Mouse (Mus musculus): ENCODE results near the gene Fkbp1b.
"Not testable (repeated sequence)": the region's sequence is repeated elsewhere in the genome, so short reads cannot be mapped to it uniquely, and the experiment has no call there.

Fkbp1b gene

DNA sequence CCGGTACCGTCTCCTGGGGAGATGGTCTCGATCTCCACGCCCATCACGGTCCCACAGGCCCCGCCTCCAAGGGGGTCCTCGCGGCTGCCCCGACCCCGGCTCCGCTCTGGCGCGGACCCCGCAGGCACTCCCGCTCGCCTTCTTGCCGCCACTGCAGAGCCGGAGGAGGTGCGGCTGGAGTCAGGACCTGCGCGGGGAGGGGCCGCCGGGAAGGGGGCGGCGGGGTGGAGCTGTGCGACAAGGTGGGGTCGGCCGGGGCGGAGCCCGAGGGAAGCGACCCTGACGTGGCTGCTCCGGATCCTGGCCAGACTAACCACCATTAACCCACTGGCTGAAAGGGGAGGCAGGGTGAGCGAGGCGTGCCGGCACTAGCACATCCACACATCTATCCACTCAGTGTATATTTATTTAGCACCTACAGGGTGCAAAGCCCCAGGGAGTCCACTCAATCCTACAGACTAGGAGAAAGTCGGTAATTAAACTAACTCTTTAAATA lies at the start of gene Fkbp1b:
Gene Fkbp1b (minus strand): TSS at position 200 of the 496 bp plus-strand sequence.
- in situ Hi-C loops (cut with MboI; ENCODE audit: low pct_unique_long_range_greater_than_20kb in 1 of 2, low sequenced_read_pairs in 2 of 2, unreplicated experiment in 1 of 2) = no loop called here

DNA sequence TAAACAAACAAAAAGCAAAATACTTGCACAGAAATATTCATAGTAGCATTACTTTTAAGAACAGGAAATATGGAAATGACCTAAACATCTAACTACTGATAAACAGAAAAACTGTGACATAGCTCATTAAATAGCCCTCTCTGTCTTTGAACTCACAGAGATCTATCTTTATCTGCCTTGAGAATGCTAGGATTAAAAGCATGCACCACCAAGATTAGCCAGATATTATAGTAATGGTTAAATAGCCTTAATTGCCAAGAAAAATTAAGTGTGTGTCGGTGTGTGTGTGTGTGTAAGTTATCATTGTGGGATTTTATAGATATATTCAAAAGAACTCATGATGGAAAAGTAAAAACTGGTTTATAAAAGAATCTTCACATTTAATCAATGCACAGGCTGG lies 48.5 kb upstream of the Fkbp1b start:
- in situ Hi-C loops (cut with MboI; ENCODE audit: low pct_unique_long_range_greater_than_20kb in 1 of 2, low sequenced_read_pairs in 2 of 2, unreplicated experiment in 1 of 2) = no loop called here

DNA sequence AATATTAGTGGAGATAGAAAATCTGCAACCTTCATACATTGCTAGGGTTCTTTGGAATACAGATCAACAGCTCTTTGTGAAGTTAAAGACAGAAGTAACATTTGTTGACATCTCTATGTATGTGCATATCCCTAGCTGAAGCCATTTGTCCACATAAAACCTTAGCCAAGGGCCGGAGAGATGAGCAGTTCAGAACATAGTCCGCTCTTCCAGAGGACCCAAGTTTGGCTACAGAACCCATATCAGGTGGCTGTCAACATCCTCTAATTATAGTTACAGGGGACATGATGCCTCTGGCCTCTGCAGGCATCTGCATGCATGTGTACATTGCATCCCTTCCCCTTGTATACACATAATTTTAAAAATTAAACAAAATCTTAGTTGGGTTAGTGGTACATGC lies 47.9 kb upstream of the Fkbp1b start:
- in situ Hi-C loops (cut with MboI; ENCODE audit: low pct_unique_long_range_greater_than_20kb in 1 of 2, low sequenced_read_pairs in 2 of 2, unreplicated experiment in 1 of 2) = no loop called here

DNA sequence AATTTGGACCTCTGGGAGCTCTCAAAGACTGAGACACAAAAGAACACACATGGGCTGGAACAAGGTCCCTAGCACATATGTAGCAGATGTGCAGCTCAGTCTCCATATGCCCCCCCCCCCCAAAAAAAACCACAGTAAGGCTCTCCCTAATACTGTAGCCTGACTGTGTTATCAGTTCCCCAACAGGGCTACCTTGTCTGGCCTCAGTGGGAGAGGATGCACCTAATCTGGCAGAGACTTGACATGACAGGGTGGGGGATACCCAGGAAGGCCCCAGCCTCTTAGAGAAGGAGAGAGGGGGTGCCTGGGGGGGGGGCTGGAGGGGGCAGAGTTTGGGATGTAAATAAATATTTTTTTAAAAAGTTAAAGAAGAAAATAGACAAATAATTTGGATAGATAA lies 47.3 kb upstream of the Fkbp1b start:
- in situ Hi-C loops (cut with MboI; ENCODE audit: low pct_unique_long_range_greater_than_20kb in 1 of 2, low sequenced_read_pairs in 2 of 2, unreplicated experiment in 1 of 2) = no loop called here

DNA sequence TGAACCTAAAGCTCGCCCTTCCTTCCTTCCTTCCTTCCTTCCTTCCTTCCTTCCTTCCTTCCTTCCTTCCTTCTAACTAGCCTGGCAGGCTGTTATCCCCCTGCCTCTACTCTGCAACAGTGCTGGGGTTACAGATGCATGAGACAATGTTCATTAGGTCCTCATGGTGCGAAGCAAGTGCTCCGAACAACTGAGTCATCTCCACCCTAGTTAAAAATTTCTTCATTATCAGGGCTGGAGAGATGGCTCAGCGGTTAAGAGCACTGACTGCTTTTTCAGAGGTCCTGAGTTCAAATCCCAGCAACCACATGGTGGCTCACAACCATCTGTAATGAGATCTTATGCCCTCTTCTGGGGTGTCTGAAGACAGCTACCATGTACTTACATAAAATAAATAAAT lies 45.2 kb upstream of the Fkbp1b start:
- in situ Hi-C loops (cut with MboI; ENCODE audit: low pct_unique_long_range_greater_than_20kb in 1 of 2, low sequenced_read_pairs in 2 of 2, unreplicated experiment in 1 of 2) = not testable (repeated sequence)

DNA sequence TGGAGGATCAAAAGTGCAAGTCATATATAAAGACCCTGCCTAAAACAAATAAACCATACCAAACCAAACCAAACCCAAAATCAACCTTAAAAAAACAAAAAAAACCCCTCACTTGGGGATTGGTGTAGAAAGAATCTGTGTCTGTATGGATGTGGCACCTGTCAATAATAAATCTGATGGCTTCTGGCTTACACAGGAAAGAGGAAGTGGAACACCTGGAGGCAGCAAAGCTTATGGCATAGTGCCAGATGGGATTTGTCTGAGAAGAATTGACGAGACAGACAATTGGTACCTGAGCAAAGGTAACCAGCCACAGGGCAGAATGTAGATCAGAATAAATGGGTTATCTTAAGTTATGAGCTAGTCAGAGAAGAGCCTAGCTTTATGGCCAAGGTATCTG lies 43.7 kb upstream of the Fkbp1b start:
- in situ Hi-C loops (cut with MboI; ENCODE audit: low pct_unique_long_range_greater_than_20kb in 1 of 2, low sequenced_read_pairs in 2 of 2, unreplicated experiment in 1 of 2) = no loop called here

DNA sequence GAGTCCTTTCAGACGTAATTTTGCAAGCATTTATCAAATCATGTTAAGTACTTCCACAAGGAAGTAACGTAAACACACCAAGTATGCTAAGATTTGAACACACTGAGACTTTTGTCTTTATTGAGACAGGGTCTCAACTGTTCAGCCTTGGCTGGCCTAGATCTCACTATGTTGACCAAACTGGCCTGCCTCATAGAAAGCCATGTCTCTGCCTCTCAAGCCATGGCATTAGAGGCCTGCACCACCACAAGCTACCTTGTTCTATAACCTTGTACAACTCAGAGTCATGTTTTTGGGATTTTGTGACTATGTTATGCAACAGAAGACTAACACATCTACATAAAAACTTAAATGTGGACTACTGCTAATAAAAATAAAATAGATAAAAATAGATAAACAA lies 40.7 kb upstream of the Fkbp1b start:
- in situ Hi-C loops (cut with MboI; ENCODE audit: low pct_unique_long_range_greater_than_20kb in 1 of 2, low sequenced_read_pairs in 2 of 2, unreplicated experiment in 1 of 2) = no loop called here

DNA sequence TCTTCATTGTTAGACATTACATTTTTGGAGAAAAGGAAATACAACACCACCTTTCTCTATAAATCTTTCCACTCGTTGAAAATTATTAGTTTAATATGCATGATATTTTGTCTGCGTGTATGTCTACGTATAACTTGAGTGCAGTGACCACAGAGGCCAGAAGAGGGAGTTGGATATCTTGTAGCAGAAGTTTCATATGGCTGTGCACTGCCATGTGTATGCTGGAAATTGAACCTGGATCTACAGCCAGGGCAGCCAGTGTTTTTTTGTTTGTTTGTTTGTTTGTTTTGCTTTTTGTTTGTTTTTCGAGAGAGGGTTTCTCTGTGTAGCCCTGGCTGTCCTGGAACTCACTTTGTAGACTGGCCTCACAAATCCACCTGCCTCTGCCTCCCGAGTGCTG lies 37.7 kb upstream of the Fkbp1b start:
- in situ Hi-C loops (cut with MboI; ENCODE audit: low pct_unique_long_range_greater_than_20kb in 1 of 2, low sequenced_read_pairs in 2 of 2, unreplicated experiment in 1 of 2) = no loop called here

DNA sequence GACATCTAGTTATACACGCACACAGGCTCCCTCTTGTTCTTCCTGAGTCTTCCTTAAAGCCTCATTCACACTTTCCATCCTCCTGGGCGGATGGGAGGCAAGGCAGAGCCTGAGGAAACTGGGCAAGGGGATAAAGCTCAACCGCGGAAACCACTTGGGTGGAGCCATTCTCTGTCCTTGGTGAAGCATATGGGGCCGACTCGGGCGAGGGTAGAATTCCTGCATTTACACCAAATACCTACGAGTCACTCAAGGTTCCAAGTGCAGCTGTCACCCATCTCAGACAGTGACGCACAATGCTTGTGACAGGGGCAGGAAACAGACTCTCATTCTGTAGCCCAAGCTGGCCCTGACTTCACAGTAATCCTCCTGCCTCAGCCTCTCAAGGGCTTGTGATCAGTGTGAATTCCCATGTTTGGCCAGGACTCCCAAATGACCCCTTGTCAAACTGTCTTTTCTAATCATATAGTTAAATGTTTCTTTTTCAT lies 36.9 kb upstream of the Fkbp1b start:
- in situ Hi-C loops (cut with MboI; ENCODE audit: low pct_unique_long_range_greater_than_20kb in 1 of 2, low sequenced_read_pairs in 2 of 2, unreplicated experiment in 1 of 2) = no loop called here

DNA sequence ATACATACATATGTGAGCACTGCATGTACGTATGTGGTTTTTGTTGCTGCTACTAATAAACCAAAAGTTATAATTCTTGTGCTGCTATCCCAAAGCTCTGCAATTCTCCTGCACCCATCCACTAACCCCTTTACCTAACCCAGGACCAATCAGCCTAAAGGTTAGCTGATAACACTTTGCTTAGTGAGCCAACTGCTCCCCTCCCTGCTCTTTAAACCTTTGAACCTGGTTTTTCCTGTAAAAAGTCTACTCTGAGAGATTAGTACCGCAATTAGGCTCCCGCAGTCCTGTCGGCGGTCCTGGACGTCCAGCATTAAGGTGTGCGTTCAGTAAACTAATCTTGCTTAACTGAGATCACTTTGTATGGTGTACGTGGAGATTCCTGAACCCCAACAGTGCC lies 34.2 kb upstream of the Fkbp1b start:
- in situ Hi-C loops (cut with MboI; ENCODE audit: low pct_unique_long_range_greater_than_20kb in 1 of 2, low sequenced_read_pairs in 2 of 2, unreplicated experiment in 1 of 2) = no loop called here

DNA sequence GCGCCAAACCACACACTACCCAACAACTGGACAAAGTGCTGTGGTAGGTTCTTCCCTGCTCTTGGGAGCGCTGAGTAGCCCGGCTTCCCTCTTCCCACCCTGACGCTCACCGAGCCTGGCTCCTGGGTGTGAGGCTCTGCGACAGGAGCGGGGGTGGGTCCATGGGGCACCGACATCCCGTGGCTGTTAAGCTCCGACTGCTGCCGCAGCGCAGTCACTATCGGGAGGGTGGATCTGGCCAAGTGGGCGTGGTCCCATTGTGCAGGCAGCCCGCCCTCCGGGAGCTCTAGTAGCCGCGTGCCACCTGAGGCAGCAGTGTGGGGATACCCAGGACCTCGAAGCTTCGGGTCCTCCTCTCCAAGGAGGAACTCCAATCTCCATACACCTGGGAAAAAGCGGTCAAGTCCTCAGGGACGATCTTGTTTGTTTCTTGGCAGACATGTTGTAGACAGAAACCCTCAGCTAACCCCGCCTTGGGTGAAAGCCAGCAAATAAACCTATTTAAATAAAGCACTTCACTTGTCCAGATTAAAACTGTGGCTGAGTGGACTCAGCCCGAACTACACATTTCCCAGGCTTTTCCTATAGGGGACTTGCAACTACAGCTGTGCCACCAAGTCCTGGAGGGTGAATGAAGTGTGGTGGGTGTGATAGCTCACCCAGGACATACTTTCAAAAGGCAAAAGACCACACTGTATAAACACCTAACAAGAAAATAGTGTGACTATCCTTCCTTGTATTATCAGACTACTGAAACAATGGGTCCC lies 33.0 kb upstream of the Fkbp1b start, which contains the start of gene Mfsd2b:
Gene Mfsd2b (minus strand): TSS at position 199 of the 767 bp plus-strand sequence.
- in situ Hi-C loops (cut with MboI; ENCODE audit: low pct_unique_long_range_greater_than_20kb in 1 of 2, low sequenced_read_pairs in 2 of 2, unreplicated experiment in 1 of 2) = no loop called here

DNA sequence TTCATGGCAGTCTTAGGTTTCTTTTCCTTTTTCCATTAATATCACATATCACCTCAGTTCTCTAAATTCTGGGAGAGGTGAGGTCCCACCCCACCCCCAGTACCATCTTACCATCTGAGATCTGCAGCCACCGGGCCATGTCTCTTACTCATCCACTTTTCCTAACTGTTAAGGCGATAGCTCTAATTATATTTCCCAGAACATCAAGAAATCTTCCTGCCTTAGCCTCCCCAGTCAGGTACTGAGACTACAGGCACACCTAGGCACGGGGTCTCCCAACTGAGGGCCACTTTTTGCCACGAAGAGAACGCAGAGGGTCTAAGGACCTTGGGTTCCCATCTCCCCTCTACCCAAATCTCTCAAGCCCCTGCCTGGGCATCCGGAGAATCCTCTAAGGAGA lies 32.1 kb upstream of the Fkbp1b start:
- in situ Hi-C loops (cut with MboI; ENCODE audit: low pct_unique_long_range_greater_than_20kb in 1 of 2, low sequenced_read_pairs in 2 of 2, unreplicated experiment in 1 of 2) = no loop called here

DNA sequence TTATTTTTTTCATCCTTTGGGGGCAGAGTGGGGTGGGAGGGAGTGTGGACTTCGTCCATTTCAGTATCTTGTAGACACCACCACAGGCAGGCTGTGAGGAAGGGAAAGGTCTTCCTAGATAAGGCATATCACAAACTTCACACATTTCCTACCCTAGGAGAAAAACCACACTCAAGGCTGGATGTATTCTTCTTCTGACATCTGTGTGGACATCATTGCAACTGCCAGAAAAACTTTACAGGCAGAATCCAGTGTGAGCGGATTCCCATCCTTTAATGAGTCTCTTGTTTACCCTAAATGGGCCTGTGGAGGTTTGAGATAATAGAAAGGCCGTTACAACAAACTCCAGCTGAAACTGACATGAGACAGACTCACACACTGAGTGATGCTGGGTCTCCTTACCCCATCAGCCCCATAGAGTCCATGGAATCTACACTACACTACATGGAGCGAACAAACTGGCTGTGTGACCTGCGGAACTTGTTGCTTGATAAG lies 31.6 kb upstream of the Fkbp1b start:
- in situ Hi-C loops (cut with MboI; ENCODE audit: low pct_unique_long_range_greater_than_20kb in 1 of 2, low sequenced_read_pairs in 2 of 2, unreplicated experiment in 1 of 2) = no loop called here

DNA sequence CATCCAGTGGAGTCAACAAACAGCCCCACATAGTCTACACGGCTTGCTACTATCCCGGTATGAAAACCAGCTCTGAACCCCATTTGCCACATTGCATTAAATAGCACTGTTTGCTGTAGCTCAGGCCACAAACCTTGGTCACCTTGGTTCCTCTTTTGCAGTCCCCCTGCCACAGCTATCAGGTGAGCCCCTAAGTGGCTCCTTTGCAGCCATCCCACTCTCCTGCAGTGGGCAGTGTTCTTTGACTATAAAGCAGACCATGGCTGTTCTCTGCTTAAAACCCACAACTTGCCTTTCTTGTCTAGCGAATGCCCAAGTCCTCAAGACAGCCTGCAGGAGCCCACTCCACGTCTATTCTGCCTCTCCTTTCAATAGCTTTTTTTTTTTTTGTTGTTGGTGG lies 30.9 kb upstream of the Fkbp1b start:
- in situ Hi-C loops (cut with MboI; ENCODE audit: low pct_unique_long_range_greater_than_20kb in 1 of 2, low sequenced_read_pairs in 2 of 2, unreplicated experiment in 1 of 2) = no loop called here

DNA sequence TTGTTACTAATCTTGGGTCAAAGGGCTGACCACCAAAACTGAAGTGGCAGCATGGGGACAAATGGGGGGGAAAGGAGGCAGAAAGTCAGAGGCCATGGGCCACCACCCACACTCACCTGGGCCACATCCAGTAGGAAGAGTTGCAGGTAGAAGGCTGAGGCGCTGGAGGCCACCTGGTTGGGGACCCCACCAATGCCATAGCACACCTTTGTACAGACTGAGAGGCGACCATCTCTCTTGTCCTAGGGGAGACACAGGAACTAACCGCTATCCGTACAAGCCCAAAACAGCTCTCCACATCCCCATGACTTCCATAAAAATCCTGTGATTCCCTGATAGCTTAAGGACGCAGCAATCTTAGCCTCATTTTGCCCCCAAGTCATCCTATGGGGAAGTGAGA lies 29.9 kb upstream of the Fkbp1b start:
- in situ Hi-C loops (cut with MboI; ENCODE audit: low pct_unique_long_range_greater_than_20kb in 1 of 2, low sequenced_read_pairs in 2 of 2, unreplicated experiment in 1 of 2) = no loop called here

DNA sequence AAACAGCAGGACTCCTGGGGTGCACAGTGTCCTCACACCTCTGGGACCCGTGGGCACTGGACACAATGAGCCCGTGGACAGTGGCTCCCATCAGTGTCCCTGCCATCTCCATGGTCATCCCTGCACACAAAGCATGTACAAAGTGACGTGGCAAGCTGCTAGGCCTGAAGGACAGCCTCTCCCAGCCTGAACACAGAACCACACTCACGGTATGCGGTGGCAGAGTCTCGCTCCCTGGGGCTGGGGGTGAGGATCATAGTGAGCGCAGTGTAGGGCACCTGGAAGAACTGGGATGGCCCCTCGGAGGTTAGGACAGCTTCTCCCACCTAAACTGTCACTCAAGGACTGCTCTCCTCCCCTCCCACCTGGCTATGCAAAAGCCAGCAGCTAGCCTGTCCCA lies 27.5 kb upstream of the Fkbp1b start:
- in situ Hi-C loops (cut with MboI; ENCODE audit: low pct_unique_long_range_greater_than_20kb in 1 of 2, low sequenced_read_pairs in 2 of 2, unreplicated experiment in 1 of 2) = no loop called here

DNA sequence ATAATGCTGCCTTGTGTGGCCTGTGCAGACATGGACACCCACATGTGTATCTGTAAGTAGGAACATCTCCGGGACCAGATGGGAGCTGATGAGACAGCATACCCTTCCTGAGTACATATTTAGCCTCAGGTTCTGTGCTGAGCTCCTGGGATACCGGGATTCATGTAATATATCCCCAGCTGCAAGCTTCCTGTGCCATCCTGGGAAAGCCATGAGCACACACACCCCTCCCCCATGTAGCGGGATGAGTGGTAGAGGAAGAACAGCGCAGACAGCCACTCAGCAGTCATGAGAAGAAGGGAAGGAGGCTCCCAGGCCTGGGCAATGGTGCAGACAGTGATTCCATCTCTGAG lies 22.9 kb upstream of the Fkbp1b start:
- in situ Hi-C loops (cut with MboI; ENCODE audit: low pct_unique_long_range_greater_than_20kb in 1 of 2, low sequenced_read_pairs in 2 of 2, unreplicated experiment in 1 of 2) = no loop called here

DNA sequence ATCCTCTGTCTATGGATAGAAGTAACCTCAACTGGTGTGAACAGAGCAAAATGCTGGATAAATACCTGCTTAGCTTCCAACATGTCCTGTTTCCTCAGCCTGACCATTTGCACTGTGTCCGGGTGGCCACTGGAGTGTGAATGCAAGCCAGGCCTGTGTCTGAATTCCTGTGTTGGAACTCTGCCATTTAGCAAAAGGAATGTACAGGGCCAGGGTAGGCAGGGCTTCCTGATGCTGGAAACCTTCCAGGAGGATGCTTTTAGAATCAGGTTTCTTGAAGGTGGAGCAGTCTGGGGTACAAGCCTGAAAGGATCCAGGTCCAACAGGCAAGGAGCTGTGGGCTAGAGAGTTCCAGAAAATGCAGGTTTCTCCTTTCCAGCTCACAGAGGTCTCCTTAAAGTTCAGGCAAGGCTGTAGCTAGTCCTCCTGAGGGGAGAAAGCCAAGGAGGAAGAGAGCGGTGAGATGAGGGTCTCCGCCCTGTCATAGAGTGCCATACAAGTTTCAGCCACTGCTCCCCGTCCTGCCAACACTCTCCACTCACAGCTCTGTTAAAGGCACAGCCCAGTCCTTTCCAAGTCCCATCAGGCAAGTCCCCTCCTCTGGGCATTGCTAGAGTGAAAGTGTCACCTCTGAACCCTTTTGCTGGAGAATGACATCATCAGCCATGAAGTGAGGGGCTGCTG lies 22.4 kb upstream of the Fkbp1b start:
- in situ Hi-C loops (cut with MboI; ENCODE audit: low pct_unique_long_range_greater_than_20kb in 1 of 2, low sequenced_read_pairs in 2 of 2, unreplicated experiment in 1 of 2) = no loop called here

DNA sequence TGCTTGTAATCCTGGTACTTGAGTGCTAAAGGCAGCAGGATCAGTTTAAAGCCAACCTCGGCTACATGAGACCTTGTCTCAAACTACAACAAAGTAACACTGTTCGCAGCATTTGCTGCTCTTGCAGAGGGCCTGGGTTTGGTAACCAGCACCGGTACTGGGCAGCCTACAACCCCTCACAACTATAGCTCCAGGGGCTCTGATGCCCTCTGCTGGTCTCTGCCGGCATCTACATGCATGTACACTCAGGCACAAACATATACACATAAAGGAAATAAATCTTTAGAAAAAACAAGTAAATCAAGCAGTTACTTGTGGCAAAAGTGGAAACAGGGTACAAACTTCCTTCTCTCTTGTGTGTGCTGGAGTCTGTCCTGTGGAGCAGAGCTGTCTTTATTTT lies 21.3 kb upstream of the Fkbp1b start:
- in situ Hi-C loops (cut with MboI; ENCODE audit: low pct_unique_long_range_greater_than_20kb in 1 of 2, low sequenced_read_pairs in 2 of 2, unreplicated experiment in 1 of 2) = no loop called here

Data from mouse embryonic stem cell (cell line).